ENCODE assay signal across 14 mouse cellular contexts in genomic region chr11:98045596-98045995, GRCm38 (mm10). TPM values are rescaled to one million over a fixed set of nuclear protein-coding genes. Genes with fewer than 3 reads are reported as not detected.
DNase-seq lines count a peak whose midpoint lies in the region; TF ChIP-seq lines count a peak whose summit lies in the region.
"Had no signal": no experiment of that assay in that cellular context is flagged by ENCODE, and none has a peak within 500 bp of the region (broad histone marks: within the 10 kb centered on the region; RNA-seq: fewer than 3 reads in every experiment).

No protein-coding gene starts in this region.

- H3K36me3 ChIP-seq in MEL (ENCODE audit: control insufficient read depth in 1 of 2, insufficient read depth in 2 of 2, low read length in 2 of 2), result no peaks in the 10 kb centered on the region
- H3K36me3 ChIP-seq: embryonic facial prominence, embryonic 10.5 days; liver, embryonic 13.5 days; midbrain, embryonic 12.5 days had no signal

- H3K4me3 ChIP-seq in layer of hippocampus, adult 2 months, result no peak overlapping the region
- H3K4me3 ChIP-seq in MEL (ENCODE audit: control insufficient read depth in 1 of 2, insufficient read depth in 1 of 2, low read depth in 2 of 2, low read length in 2 of 2), result no peak overlapping the region
- H3K4me3 ChIP-seq: embryonic facial prominence, embryonic 10.5 days; erythroblast, embryonic 14.5 days; liver, embryonic 13.5 days; midbrain, embryonic 12.5 days had no signal

- TF ChIP-seq CTCF in layer of hippocampus, adult 2 months (conservative IDR thresholded peaks at IDR 0.05), result peak; percentile 42
- peak; percentile 68 to 77 (median 73) for TF ChIP-seq CTCF in MEL (IDR thresholded peaks at IDR 0.05 in 2 of 3, conservative IDR thresholded peaks at IDR 0.05 in 1 of 3; ENCODE audit: control insufficient read depth in 1 of 3, insufficient read depth in 1 of 3, low read depth in 2 of 3, low read length in 3 of 3, poor library complexity in 1 of 3, severe bottlenecking in 1 of 3)

- no peak overlapping the region for H3K9ac ChIP-seq in MEL (ENCODE audit: control insufficient read depth, low read depth, low read length, poor library complexity, severe bottlenecking)
- H3K9ac ChIP-seq: liver, embryonic 13.5 days; midbrain, embryonic 12.5 days had no signal

- H3K27me3 ChIP-seq in MEL (ENCODE audit: control insufficient read depth in 1 of 2, insufficient read depth in 2 of 2, low read length in 2 of 2), result no peaks in the 10 kb centered on the region

- TF ChIP-seq EP300 in MEL (IDR thresholded peaks at IDR 0.05; ENCODE audit: low read depth in 1 of 2, low read length in 2 of 2), result no peak

- H3K4me1 ChIP-seq in MEL (ENCODE audit: control insufficient read depth in 1 of 2, insufficient read depth in 2 of 2, low read length in 2 of 2), result 0 out of 4 replicates have a peak, but pooled peaks cover 0 to 11% of the 10 kb centered on the region in 2 experiments
- H3K4me1 ChIP-seq: liver, embryonic 13.5 days; midbrain, embryonic 12.5 days had no signal

- H3K9me3 ChIP-seq in MEL (replicated peaks; ENCODE audit: insufficient read depth, low read length), result no peaks in the 10 kb centered on the region
- H3K9me3 ChIP-seq: embryonic facial prominence, embryonic 10.5 days; liver, embryonic 13.5 days; midbrain, embryonic 12.5 days had no signal

- no peaks in the 10 kb centered on the region for H3K79me2 ChIP-seq in MEL (ENCODE audit: control insufficient read depth, insufficient read depth, low read length, poor library complexity)

- peak; percentile 55 for DNase-seq in cerebellum, adult 9-10 months
- no peak for DNase-seq in cerebellum, adult 8-10 months
- DNase-seq in layer of hippocampus, adult 2 months (ENCODE audit: low spot score in 2 of 2), result no peak
- DNase-seq in layer of hippocampus, postnatal 10 days (ENCODE audit: low spot score in 2 of 2), result no peak
- DNase-seq in A20 (ENCODE audit: low read depth, low spot score) (peak; percentile 62), MEL (ENCODE audit: low read depth, low spot score) (peak; percentile 71)
- no peak for DNase-seq in neural tube, embryonic 10.5 days (ENCODE audit: extremely low spot score, low spot score)
- no peak for DNase-seq in layer of hippocampus, adult 9-11 months
- DNase-seq: heart, postnatal 36 days; liver, embryonic 13.5 days; lung, postnatal 4 days had no signal

- no peak overlapping the region for H3K27ac ChIP-seq in layer of hippocampus, adult 2 months
- H3K27ac ChIP-seq in MEL (ENCODE audit: control insufficient read depth, low read depth, low read length), result no peak overlapping the region
- H3K27ac ChIP-seq: embryonic facial prominence, embryonic 10.5 days; liver, embryonic 13.5 days; midbrain, embryonic 12.5 days had no signal

- TF ChIP-seq POLR2A in MEL (IDR thresholded peaks at IDR 0.05; ENCODE audit: control insufficient read depth in 1 of 2, insufficient read depth in 1 of 2, low read depth in 1 of 2, low read length in 2 of 2, poor library complexity in 1 of 2), result no peak

- TF ChIP-seq RAD21 in MEL (IDR thresholded peaks at IDR 0.05; ENCODE audit: low read depth, low read length), result peak; percentile 50

TF ChIP-seq in MEL, 35 proteins besides CTCF, POLR2A, EP300 and RAD21:
- TF ChIP-seq MYC (IDR thresholded peaks at IDR 0.05; ENCODE audit: low read depth, low read length), result no peak
- peak; percentile 58 for TF ChIP-seq SMC3 (IDR thresholded peaks at IDR 0.05; ENCODE audit: low read depth, low read length)
- no peak for TF ChIP-seq JUND (IDR thresholded peaks at IDR 0.05; ENCODE audit: low read depth, low read length)
- TF ChIP-seq GATA1 (IDR thresholded peaks at IDR 0.05; ENCODE audit: low read depth, low read length), result no peak
- TF ChIP-seq SIN3A (IDR thresholded peaks at IDR 0.05; ENCODE audit: low read length), result no peak
- no peak for TF ChIP-seq TCF12 (IDR thresholded peaks at IDR 0.05; ENCODE audit: low read depth, low read length)
- peak; percentile 44 for TF ChIP-seq ZC3H11A (IDR thresholded peaks at IDR 0.05; ENCODE audit: low read depth, low read length)
- no peak for TF ChIP-seq TAL1 (IDR thresholded peaks at IDR 0.05; ENCODE audit: low read length)

RNA-seq across cellular contexts. Expression of gene Stac2, which starts 7.7 kb away (rescaled TPM):
- 10 to 100 TPM; 50.2 to 50.8 TPM for total RNA-seq in layer of hippocampus, adult 2 months (2021)
- 10 to 100 TPM; 13.0 to 14.9 TPM for total RNA-seq in layer of hippocampus, postnatal 10 days (2021)
- total RNA-seq in MEL (2012; rRNA removed), result not detected in 2 replicates
- under 1 TPM in 1 of 2 experiments, not detected in 1; 0.04 TPM for polyA plus RNA-seq in MEL (2012; ENCODE audit: insufficient read depth in 1 of 2, insufficient read length in 2 of 2, low read depth in 1 of 2, low replicate concordance in 2 of 2, missing spikeins in 1 of 2)
- polyA plus RNA-seq: erythroblast, embryonic 14.5 days had no signal

RNA-seq across cellular contexts. Expression of gene Rpl19, which starts 19.1 kb away (rescaled TPM):
- total RNA-seq in layer of hippocampus, adult 2 months (2021), result 100 to 1,000 TPM; 615 to 621 TPM
- 100 to 1,000 TPM; 648 to 672 TPM for total RNA-seq in layer of hippocampus, postnatal 10 days (2021)
- 4,634 and 4,715 TPM in 2 replicates for total RNA-seq in MEL (2012; rRNA removed)
- 1,000 to 10,000 TPM in 1 of 2 experiments, 100 to 1,000 TPM in 1; 210 to 2,650 TPM for polyA plus RNA-seq in MEL (2012; ENCODE audit: insufficient read depth in 1 of 2, insufficient read length in 2 of 2, low read depth in 1 of 2, low replicate concordance in 2 of 2, missing spikeins in 1 of 2)

RNA-seq across cellular contexts. Expression of gene Cacnb1, which starts 22.8 kb away (rescaled TPM):
- total RNA-seq in layer of hippocampus, adult 2 months (2021), result 100 to 1,000 TPM; 139 to 142 TPM
- 100 to 1,000 TPM; 118 TPM for total RNA-seq in layer of hippocampus, postnatal 10 days (2021)
- total RNA-seq in MEL (2012; rRNA removed), result 1.8 and 2.3 TPM in 2 replicates
- 1 to 10 TPM in 1 of 2 experiments, not detected in 1; 4.4 TPM for polyA plus RNA-seq in MEL (2012; ENCODE audit: insufficient read depth in 1 of 2, insufficient read length in 2 of 2, low read depth in 1 of 2, low replicate concordance in 2 of 2, missing spikeins in 1 of 2)

RNA-seq across cellular contexts. Expression of gene Arl5c, which starts 49.6 kb away (rescaled TPM):
- 1 to 10 TPM; 1.4 to 1.7 TPM for total RNA-seq in layer of hippocampus, adult 2 months (2021)
- total RNA-seq in layer of hippocampus, postnatal 10 days (2021), result 1 to 10 TPM; 2.0 to 2.1 TPM
- total RNA-seq in MEL (2012; rRNA removed), result 1.2 and 1.3 TPM in 2 replicates
- polyA plus RNA-seq in MEL (2012; ENCODE audit: insufficient read depth in 1 of 2, insufficient read length in 2 of 2, low read depth in 1 of 2, low replicate concordance in 2 of 2, missing spikeins in 1 of 2), result 10 to 100 TPM in 1 of 2 experiments, not detected in 1; 10.4 TPM
- polyA plus RNA-seq: erythroblast, embryonic 14.5 days had no signal

RNA-seq across cellular contexts. Expression of gene Plxdc1, which starts 59.4 kb away (rescaled TPM):
- total RNA-seq in layer of hippocampus, adult 2 months (2021), result 10 to 100 TPM in 1 of 2 experiments, 1 to 10 TPM in 1; 9.0 to 10.3 TPM
- total RNA-seq in layer of hippocampus, postnatal 10 days (2021), result 1 to 10 TPM; 6.8 to 7.1 TPM
- 13.1 and 15.1 TPM in 2 replicates for total RNA-seq in MEL (2012; rRNA removed)
- polyA plus RNA-seq in MEL (2012; ENCODE audit: insufficient read depth in 1 of 2, insufficient read length in 2 of 2, low read depth in 1 of 2, low replicate concordance in 2 of 2, missing spikeins in 1 of 2), result 10 to 100 TPM in 1 of 2 experiments, not detected in 1; 24.5 TPM

Comparison
In these comparisons a context has a peak if more than half of its experiments do, and no peak if none do; other contexts are left out.
1. DNase-seq: peak in cerebellum, adult 9-10 months (single experiment), A20 (single experiment) and MEL (single experiment); none in cerebellum, adult 8-10 months (single experiment), layer of hippocampus, adult 2 months (0 of 2), layer of hippocampus, postnatal 10 days (0 of 2), neural tube, embryonic 10.5 days (single experiment) and layer of hippocampus, adult 9-11 months (single experiment).
2. RNA of gene Stac2, which starts 7.7 kb away (total RNA-seq): 50.2 to 50.8 TPM in layer of hippocampus, adult 2 months and 13.0 to 14.9 TPM in layer of hippocampus, postnatal 10 days; not detected in MEL; every median in the first group is over 10 times any median in the second.
3. RNA of gene Cacnb1, which starts 22.8 kb away (total RNA-seq): 139 to 142 TPM in layer of hippocampus, adult 2 months and 118 TPM in layer of hippocampus, postnatal 10 days; 1.8 to 2.3 TPM in MEL; every median in the first group is over 10 times any median in the second.